Mouse (Mus musculus) limb, embryonic 14.5 days (tissue): Measurements from ENCODE around the gene Rinl. TPM values are rescaled to one million over a fixed set of nuclear protein-coding genes. Genes with fewer than 3 reads are reported as not detected.

Experiments used
- ATAC-seq: fragments of 200-750 bp; cut with Nextera tagmentation; 2 replicates; pipeline ENCODE4 v1.8.0; 2017; ENCODE audit warnings: low read depth, moderate number of reproducible peaks, moderate TSS enrichment; ENCODE audit not compliant: low FRiP score
- DNase-seq: peaks from one replicate; pipeline ENCODE4 v3.0.0-alpha.2; 2015; ENCODE audit warnings: low spot score
- H3K27ac ChIP-seq: fragments of 300-500 bp; sonication (generic); replicated peaks from 2 replicates; pipeline ENCODE4 v1.5.1; 2014; ENCODE audit warnings: low read depth, mild to moderate bottlenecking, low read length, moderate library complexity, mixed read lengths
- H3K27me3 ChIP-seq: fragments of 300-500 bp; sonication (generic); 2 replicates; pipeline ENCODE4 v1.6.1; 2014; ENCODE audit warnings: low read length, mixed read lengths; ENCODE audit not compliant: control insufficient read depth, insufficient read depth
- H3K36me3 ChIP-seq: fragments of 300-500 bp; sonication (generic); 2 replicates; pipeline ENCODE4 v1.6.1; 2014; ENCODE audit warnings: mild to moderate bottlenecking, low read length, moderate library complexity, mixed read lengths; ENCODE audit not compliant: control insufficient read depth, insufficient read depth
- H3K4me1 ChIP-seq: fragments of 300-500 bp; sonication (generic); 2 replicates; pipeline ENCODE4 v1.6.1; 2014; ENCODE audit warnings: antibody characterized with exemption, low read length, mixed read lengths; ENCODE audit not compliant: control insufficient read depth, insufficient read depth
- H3K4me2 ChIP-seq: fragments of 300-500 bp; sonication (generic); replicated peaks from 2 replicates; pipeline ENCODE4 v1.6.1; 2014; ENCODE audit warnings: low read depth, mild to moderate bottlenecking, low read length, moderate library complexity; ENCODE audit not compliant: severe bottlenecking
- H3K4me3 ChIP-seq: fragments of 300-500 bp; sonication (generic); replicated peaks from 2 replicates; pipeline ENCODE4 v1.5.1; 2014; ENCODE audit warnings: low read length
- H3K9ac ChIP-seq: fragments of 300-500 bp; sonication (generic); 2 replicates; pipeline ENCODE4 v1.6.1; 2014; ENCODE audit warnings: mild to moderate bottlenecking, low read depth, low read length, moderate library complexity; ENCODE audit not compliant: severe bottlenecking
- H3K9me3 ChIP-seq: fragments of 300-500 bp; sonication (generic); 2 replicates; pipeline ENCODE4 v1.6.1; 2016; ENCODE audit warnings: low read length; ENCODE audit not compliant: control insufficient read depth
- POLR2A ChIP-seq: fragments of 200-500 bp; IDR thresholded peaks from 2 replicates; pipeline ENCODE4 v1.8.0; 2012; ENCODE audit warnings: inconsistent platforms, mild to moderate bottlenecking, moderate library complexity, borderline replicate concordance; ENCODE audit not compliant: insufficient read depth, insufficient read length; ENCODE audit errors: extremely low read depth
- WGBS: fragments of 180-500 bp; shearing (Covaris S2); extraction: QIAGEN DNeasy Blood & Tissue Kit; methylation state at CpG from one replicate; pipeline ENCODE4 v1.1.7; 2014; 5-methylcytosine and 5-hydroxymethylcytosine counted together
- polyA plus RNA-seq, 2 experiments: library from polyadenylated mRNA; depleted of rRNA in 1 of 2; stranded (reverse) in 1 of 2; unstranded in 1 of 2; fragments of >200 nt; fragmentation: Nextera tagmentation in 1 of 2; extraction: Ambion mirVana in 1 of 2; gene quantifications; 2 replicates each; pipeline versions ENCODE4 v1.2.1 to v1.2.3; 2012 to 2014

Rinl gene
- polyA plus RNA-seq, 2 experiments = 2.3 to 2.6 TPM

DNA sequence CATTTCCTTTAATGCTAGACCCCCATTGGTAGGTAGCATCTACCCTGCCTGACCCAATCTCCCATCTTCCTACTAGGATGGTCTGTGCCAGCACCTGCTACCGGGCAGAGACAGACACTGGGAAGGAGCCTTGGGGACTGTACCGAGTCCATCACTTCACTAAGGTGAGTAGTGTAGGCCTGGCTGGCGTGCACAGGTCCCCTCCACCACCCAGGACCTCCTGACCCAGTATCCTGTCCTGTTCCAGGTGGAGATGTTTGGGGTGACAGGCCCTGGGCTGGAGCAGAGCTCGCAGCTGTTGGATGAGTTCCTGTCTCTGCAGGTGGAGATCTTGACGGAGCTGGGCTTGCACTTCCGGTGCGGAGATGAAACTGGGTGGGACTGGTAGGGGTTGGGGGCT, 38.8 kb upstream of the Rinl start:
- no peak overlapping the region for H3K4me3 ChIP-seq
- peaks cover 53% of the 10 kb centered on the region for H3K36me3 ChIP-seq
- no peak for TF ChIP-seq POLR2A
- no peaks in the 10 kb centered on the region for H3K27me3 ChIP-seq
- H3K4me1 ChIP-seq = no peaks in the 10 kb centered on the region
- H3K9ac ChIP-seq = no peak overlapping the region
- no peak for DNase-seq
- no peaks in the 10 kb centered on the region for H3K9me3 ChIP-seq
- H3K4me2 ChIP-seq = no peak overlapping the region
- WGBS = 91% methylated on average over 7 of the region's 7 CpGs
- H3K27ac ChIP-seq = no peak overlapping the region
- no peak for ATAC-seq

GRCm38 (mm10) chr7:28756079-28756478, 32.7 kb upstream of the Rinl start, which contains the start of gene Ccer2:
Ccer2 (plus strand) TSS chr7:28756174.
- Histone ChIP-seq H3K36me3 (peaks cover 30% of the 10 kb centered on the region), H3K4me2 (peak within 1 kb of the TSS; percentile 32), H3K9ac (no peak within 1 kb of the TSS), H3K4me1 (peaks cover 5% of the 10 kb centered on the region), H3K27me3 (peaks cover 6% of the 10 kb centered on the region; the same call in 1 of the 2 replicates), H3K4me3 (peak within 1 kb of the TSS; percentile 8; the same call in 1 of the 2 replicates), H3K27ac (no peak within 1 kb of the TSS), H3K9me3 (no peaks in the 10 kb centered on the region)
- ATAC-seq (peak; percentile 34; the same call in 1 of the 2 replicates), DNase-seq (no peak)
- TF ChIP-seq POLR2A = no peak
- 0% methylated on average over 16 of the region's 17 CpGs for WGBS

DNA sequence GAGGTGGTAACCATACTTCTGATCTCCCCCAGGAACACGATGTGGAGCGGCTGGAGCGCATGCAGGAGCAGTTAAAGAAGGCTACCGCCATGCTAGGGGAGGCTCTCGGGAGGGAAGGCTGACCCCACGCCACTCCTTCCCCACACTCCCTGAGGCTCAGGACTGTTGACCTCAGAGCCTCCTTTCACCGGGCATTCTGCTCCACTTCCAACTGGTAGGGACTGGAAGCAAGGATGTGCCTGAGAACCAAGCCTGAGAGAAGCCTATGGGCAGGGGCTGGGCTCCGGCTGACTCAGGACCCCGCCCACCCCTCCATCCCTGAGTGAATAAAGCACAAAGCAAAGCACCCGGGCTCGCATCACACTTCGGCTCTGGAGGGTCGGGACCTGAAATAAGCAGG, 30.1 kb upstream of the Rinl start:
- Histone ChIP-seq H3K27me3 (peaks cover 6% of the 10 kb centered on the region; the same call in 1 of the 2 replicates), H3K27ac (no peak overlapping the region), H3K36me3 (peaks cover 45% of the 10 kb centered on the region), H3K4me2 (no peak overlapping the region), H3K4me3 (no peak overlapping the region), H3K4me1 (peaks cover 5% of the 10 kb centered on the region), H3K9ac (no peak overlapping the region), H3K9me3 (no peaks in the 10 kb centered on the region)
- no peak for ATAC-seq
- no peak for DNase-seq
- no peak for TF ChIP-seq POLR2A
- WGBS = 84% methylated on average over 13 of the region's 13 CpGs

- peaks cover under 1% of the 10 kb centered on the region; the same call in 1 of the 2 replicates for H3K27me3 ChIP-seq
- DNase-seq (no peak), ATAC-seq (no peak)
- no peak for TF ChIP-seq POLR2A
- no peak overlapping the region for H3K9ac ChIP-seq
- no peaks in the 10 kb centered on the region for H3K9me3 ChIP-seq
- H3K4me3 ChIP-seq = no peak overlapping the region
- H3K4me2 ChIP-seq = no peak overlapping the region
- H3K4me1 ChIP-seq = peaks cover 3% of the 10 kb centered on the region; the same call in 1 of the 2 replicates
- WGBS = 91% methylated on average over 9 of the region's 9 CpGs
- H3K27ac ChIP-seq = no peak overlapping the region
- peaks cover 45% of the 10 kb centered on the region for H3K36me3 ChIP-seq
Measured at GRCm38 (mm10) chr7:28761907-28762306, 26.9 kb upstream of the Rinl start.

GRCm38 (mm10) chr7:28765211-28765610, 23.6 kb upstream of the Rinl start:
- peaks cover 26% of the 10 kb centered on the region for H3K36me3 ChIP-seq
- H3K9ac ChIP-seq = no peak overlapping the region
- 91% methylated on average over 6 of the region's 6 CpGs for WGBS
- no peak for TF ChIP-seq POLR2A
- ATAC-seq = no peak
- H3K9me3 ChIP-seq = no peaks in the 10 kb centered on the region
- no peak overlapping the region for H3K27ac ChIP-seq
- H3K4me3 ChIP-seq = no peak overlapping the region
- DNase-seq = no peak
- H3K4me1 ChIP-seq = peaks cover 14% of the 10 kb centered on the region
- H3K27me3 ChIP-seq = no peaks in the 10 kb centered on the region
- H3K4me2 ChIP-seq = peak overlapping the region; percentile 74
